Mouse (Mus musculus): ENCODE data around the gene Zfp867.

DNA sequence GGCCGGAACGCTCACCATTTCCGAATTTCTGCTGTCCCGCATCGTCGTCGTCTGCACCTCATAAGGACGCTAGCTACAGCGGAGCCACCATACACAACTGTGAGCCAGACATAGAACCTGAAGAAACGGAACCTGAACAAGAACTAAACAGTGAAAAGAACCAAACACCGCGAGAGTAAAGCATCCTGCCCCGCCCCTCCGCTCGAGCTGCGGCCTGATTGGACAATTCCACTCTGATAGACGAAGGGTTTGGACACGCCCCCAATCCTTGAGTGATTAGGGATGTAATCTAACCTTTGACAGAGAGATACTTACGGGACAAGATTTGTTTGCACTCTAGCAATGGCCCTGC, at the start of gene Zfp867:
- TF ChIP-seq CTCF (IDR thresholded peaks at IDR 0.05; ENCODE audit: extremely low read depth, insufficient read depth, insufficient read length, insufficient replicate concordance) = no peak
- peak; percentile 48; the same call in 1 of the 2 replicates for TF ChIP-seq POLR2A (IDR thresholded peaks at IDR 0.05; ENCODE audit: low read depth, low read length)

All from spleen, adult 2 months (tissue).